Mouse (Mus musculus) myocyte (in vitro differentiated cells): ENCODE results near the gene Cox10.

Source experiments
- E2F4 ChIP-seq: IDR thresholded peaks from one replicate; pipeline ENCODE4 v1.6.1; 2011; ENCODE audit warnings: mild to moderate bottlenecking, control low read depth, moderate library complexity; ENCODE audit not compliant: insufficient read depth
- MAX ChIP-seq: IDR thresholded peaks from one replicate; pipeline ENCODE4 v1.6.1; 2011; ENCODE audit warnings: low read depth, mild to moderate bottlenecking, control low read depth
- MYOD1 ChIP-seq, 3 experiments: IDR thresholded peaks; one replicate each; pipeline ENCODE4 v1.6.1; 2011; ENCODE audit warnings: control low read depth in 2 of 3, low read depth in 2 of 3, mild to moderate bottlenecking in 2 of 3, moderate library complexity in 1 of 3; ENCODE audit not compliant: insufficient read length in 2 of 3, control insufficient read depth in 1 of 3
- MYOG ChIP-seq, 3 experiments: IDR thresholded peaks; one replicate each; pipeline ENCODE4 v1.6.1; 2011; ENCODE audit warnings: control low read depth in 2 of 3, low read depth in 2 of 3, mild to moderate bottlenecking in 2 of 3; ENCODE audit not compliant: insufficient read length in 2 of 3, control insufficient read depth in 1 of 3, insufficient read depth in 1 of 3
- POLR2A ChIP-seq: IDR thresholded peaks from one replicate; pipeline ENCODE4 v1.6.1; 2011; ENCODE audit warnings: low read depth, mild to moderate bottlenecking, control low read depth, moderate library complexity; ENCODE audit not compliant: insufficient read length
- POLR2AphosphoS2 ChIP-seq: IDR thresholded peaks from one replicate; pipeline ENCODE4 v1.6.1; 2011; ENCODE audit warnings: low read depth, control low read depth; ENCODE audit not compliant: insufficient read length
- REST ChIP-seq: IDR thresholded peaks from one replicate; pipeline ENCODE4 v1.6.1; 2011; ENCODE audit warnings: mild to moderate bottlenecking, control low read depth, moderate library complexity; ENCODE audit not compliant: insufficient read depth, insufficient read length
- TCF12 ChIP-seq: IDR thresholded peaks from one replicate; pipeline ENCODE4 v1.6.1; 2011; ENCODE audit warnings: mild to moderate bottlenecking, control low read depth; ENCODE audit not compliant: poor library complexity, insufficient read depth, severe bottlenecking
- TCF3 ChIP-seq: IDR thresholded peaks from one replicate; pipeline ENCODE4 v1.6.1; 2011; ENCODE audit warnings: low read depth, control low read depth; ENCODE audit not compliant: insufficient read length
- USF1 ChIP-seq: IDR thresholded peaks from one replicate; pipeline ENCODE4 v1.6.1; 2011; ENCODE audit warnings: low read depth, mild to moderate bottlenecking, control low read depth, moderate library complexity

- TF ChIP-seq POLR2A (no peak), POLR2AphosphoS2 (no peak), TCF12 (no peak), E2F4 (no peak), MYOG (IDR thresholded peaks at IDR 0.05; ENCODE audit: control insufficient read depth in 1 of 3, insufficient read depth in 1 of 3, insufficient read length in 2 of 3, low read depth in 2 of 3) (no peak), MYOD1 (IDR thresholded peaks at IDR 0.05; ENCODE audit: control insufficient read depth in 1 of 3, insufficient read length in 2 of 3, low read depth in 2 of 3) (no peak), USF1 (no peak), MAX (no peak), TCF3 (no peak), REST (no peak)
Measured at GRCm38 (mm10) chr11:63970818-63971217, 108.5 kb downstream of the Cox10 start.
